Mouse (Mus musculus) limb, embryonic 14.5 days (tissue): ENCODE data around the gene Traf7. TPM values are rescaled to one million over a fixed set of nuclear protein-coding genes. Genes with fewer than 3 reads are reported as not detected.

Experiments
- ATAC-seq: fragments of 200-750 bp; cut with Nextera tagmentation; 2 replicates; pipeline ENCODE4 v1.8.0; 2017; ENCODE audit warnings: low read depth, moderate number of reproducible peaks, moderate TSS enrichment; ENCODE audit not compliant: low FRiP score
- DNase-seq: peaks from one replicate; pipeline ENCODE4 v3.0.0-alpha.2; 2015; ENCODE audit warnings: low spot score
- H3K27ac ChIP-seq: fragments of 300-500 bp; sonication (generic); replicated peaks from 2 replicates; pipeline ENCODE4 v1.5.1; 2014; ENCODE audit warnings: low read depth, mild to moderate bottlenecking, low read length, moderate library complexity, mixed read lengths
- H3K27me3 ChIP-seq: fragments of 300-500 bp; sonication (generic); 2 replicates; pipeline ENCODE4 v1.6.1; 2014; ENCODE audit warnings: low read length, mixed read lengths; ENCODE audit not compliant: control insufficient read depth, insufficient read depth
- H3K36me3 ChIP-seq: fragments of 300-500 bp; sonication (generic); 2 replicates; pipeline ENCODE4 v1.6.1; 2014; ENCODE audit warnings: mild to moderate bottlenecking, low read length, moderate library complexity, mixed read lengths; ENCODE audit not compliant: control insufficient read depth, insufficient read depth
- H3K4me1 ChIP-seq: fragments of 300-500 bp; sonication (generic); 2 replicates; pipeline ENCODE4 v1.6.1; 2014; ENCODE audit warnings: antibody characterized with exemption, low read length, mixed read lengths; ENCODE audit not compliant: control insufficient read depth, insufficient read depth
- H3K4me2 ChIP-seq: fragments of 300-500 bp; sonication (generic); replicated peaks from 2 replicates; pipeline ENCODE4 v1.6.1; 2014; ENCODE audit warnings: low read depth, mild to moderate bottlenecking, low read length, moderate library complexity; ENCODE audit not compliant: severe bottlenecking
- H3K4me3 ChIP-seq: fragments of 300-500 bp; sonication (generic); replicated peaks from 2 replicates; pipeline ENCODE4 v1.5.1; 2014; ENCODE audit warnings: low read length
- H3K9ac ChIP-seq: fragments of 300-500 bp; sonication (generic); 2 replicates; pipeline ENCODE4 v1.6.1; 2014; ENCODE audit warnings: mild to moderate bottlenecking, low read depth, low read length, moderate library complexity; ENCODE audit not compliant: severe bottlenecking
- H3K9me3 ChIP-seq: fragments of 300-500 bp; sonication (generic); 2 replicates; pipeline ENCODE4 v1.6.1; 2016; ENCODE audit warnings: low read length; ENCODE audit not compliant: control insufficient read depth
- POLR2A ChIP-seq: fragments of 200-500 bp; IDR thresholded peaks from 2 replicates; pipeline ENCODE4 v1.8.0; 2012; ENCODE audit warnings: inconsistent platforms, mild to moderate bottlenecking, moderate library complexity, borderline replicate concordance; ENCODE audit not compliant: insufficient read depth, insufficient read length; ENCODE audit errors: extremely low read depth
- WGBS: fragments of 180-500 bp; shearing (Covaris S2); extraction: QIAGEN DNeasy Blood & Tissue Kit; methylation state at CpG from one replicate; pipeline ENCODE4 v1.1.7; 2014; 5-methylcytosine and 5-hydroxymethylcytosine counted together
- polyA plus RNA-seq, 2 experiments: library from polyadenylated mRNA; depleted of rRNA in 1 of 2; stranded (reverse) in 1 of 2; unstranded in 1 of 2; fragments of >200 nt; fragmentation: Nextera tagmentation in 1 of 2; extraction: Ambion mirVana in 1 of 2; gene quantifications; 2 replicates each; pipeline versions ENCODE4 v1.2.1 to v1.2.3; 2012 to 2014

The Traf7 gene
- polyA plus RNA-seq, 2 experiments = 81.3 to 308 TPM

GRCm38 (mm10) chr17:24495443-24495842 is 32.3 kb downstream of the Traf7 start:
- no peak for TF ChIP-seq POLR2A
- no peaks in the 10 kb centered on the region for H3K27me3 ChIP-seq
- 78% methylated on average over 3 of the region's 3 CpGs for WGBS
- H3K36me3 ChIP-seq = peaks cover 14% of the 10 kb centered on the region; the same call in 1 of the 2 replicates
- no peaks in the 10 kb centered on the region for H3K4me1 ChIP-seq
- H3K4me3 ChIP-seq = no peak overlapping the region
- no peak overlapping the region for H3K4me2 ChIP-seq
- no peaks in the 10 kb centered on the region for H3K9me3 ChIP-seq
- ATAC-seq = no peak
- DNase-seq = no peak
- no peak overlapping the region for H3K9ac ChIP-seq
- H3K27ac ChIP-seq = no peak overlapping the region

GRCm38 (mm10) chr17:24494627-24495335 is 33.0 kb downstream of the Traf7 start:
- Histone ChIP-seq H3K27me3 (no peaks in the 10 kb centered on the region), H3K9ac (no peak overlapping the region), H3K9me3 (no peaks in the 10 kb centered on the region), H3K27ac (no peak overlapping the region), H3K4me2 (no peak overlapping the region), H3K4me1 (no peaks in the 10 kb centered on the region), H3K36me3 (peaks cover 14% of the 10 kb centered on the region; the same call in 1 of the 2 replicates), H3K4me3 (no peak overlapping the region)
- WGBS = 35% methylated on average over 2 of the region's 2 CpGs
- ATAC-seq (no peak), DNase-seq (peak; percentile 77)
- no peak for TF ChIP-seq POLR2A

- ATAC-seq = no peak
- H3K4me3 ChIP-seq = no peak overlapping the region
- no peaks in the 10 kb centered on the region for H3K27me3 ChIP-seq
- no peak for DNase-seq
- H3K4me1 ChIP-seq = no peaks in the 10 kb centered on the region
- H3K4me2 ChIP-seq = no peak overlapping the region
- TF ChIP-seq POLR2A = no peak
- H3K9ac ChIP-seq = no peak overlapping the region
- WGBS = 66% methylated on average over 4 of the region's 4 CpGs
- H3K9me3 ChIP-seq = no peaks in the 10 kb centered on the region
- no peak overlapping the region for H3K27ac ChIP-seq
- H3K36me3 ChIP-seq = no peaks in the 10 kb centered on the region
Observed at GRCm38 (mm10) chr17:24490399-24490798, 37.3 kb downstream of the Traf7 start.

- no peaks in the 10 kb centered on the region for H3K36me3 ChIP-seq
- H3K9ac ChIP-seq = peak overlapping the region; percentile 73
- DNase-seq (no peak), ATAC-seq (0 out of 2 replicates have a peak, but pooled peaks have one; percentile 12)
- no peaks in the 10 kb centered on the region for H3K4me1 ChIP-seq
- TF ChIP-seq POLR2A = no peak
- peak overlapping the region; percentile 71 for H3K4me3 ChIP-seq
- H3K27ac ChIP-seq = no peak overlapping the region
- WGBS = 24% methylated on average over 13 of the region's 19 CpGs
- peak overlapping the region; percentile 97 for H3K4me2 ChIP-seq
- H3K27me3 ChIP-seq = no peaks in the 10 kb centered on the region
- no peaks in the 10 kb centered on the region for H3K9me3 ChIP-seq
Observed at GRCm38 (mm10) chr17:24489265-24490030, 38.3 kb downstream of the Traf7 start.

GRCm38 (mm10) chr17:24488662-24489264 is 39.0 kb downstream of the Traf7 start:
- WGBS = 5% methylated on average over 36 of the region's 81 CpGs
- TF ChIP-seq POLR2A = no peak
- Histone ChIP-seq H3K9ac (peak overlapping the region; percentile 73), H3K4me3 (peak overlapping the region; percentile 71), H3K27ac (no peak overlapping the region), H3K4me1 (no peaks in the 10 kb centered on the region), H3K36me3 (no peaks in the 10 kb centered on the region), H3K4me2 (peak overlapping the region; percentile 97), H3K9me3 (no peaks in the 10 kb centered on the region), H3K27me3 (no peaks in the 10 kb centered on the region)
- DNase-seq = no peak
- ATAC-seq = peak; percentile 70
